In genomic region chr10:128910066-128910841, GRCm38 (mm10) we compare ENCODE assay signal across 7 mouse cellular contexts. TPM values are rescaled to one million over a fixed set of nuclear protein-coding genes. Genes with fewer than 3 reads are reported as not detected.
DNase-seq lines count a peak whose midpoint lies in the region; ATAC-seq lines count a peak whose summit lies in the region.

No protein-coding gene starts in this region.

- peak overlapping the region; percentile 92 for H3K27ac ChIP-seq in forebrain, embryonic 10.5 days
- peak overlapping the region; percentile 56; the same call in 1 of the 2 replicates for H3K27ac ChIP-seq in hindbrain, embryonic 11.5 days (ENCODE audit: low read depth, low read length)
- peak overlapping the region; percentile 96 for H3K27ac ChIP-seq in limb, embryonic 13.5 days
- no peak overlapping the region for H3K27ac ChIP-seq in midbrain, embryonic 11.5 days (ENCODE audit: low read depth, low read length)

- no peaks in the 10 kb centered on the region for H3K9me3 ChIP-seq in forebrain, embryonic 10.5 days
- H3K9me3 ChIP-seq in hindbrain, embryonic 11.5 days (ENCODE audit: control insufficient read depth, low read length) = no peaks in the 10 kb centered on the region
- no peaks in the 10 kb centered on the region for H3K9me3 ChIP-seq in limb, embryonic 13.5 days
- H3K9me3 ChIP-seq in midbrain, embryonic 11.5 days (ENCODE audit: control insufficient read depth, low read length) = no peaks in the 10 kb centered on the region

- peaks cover 32% of the 10 kb centered on the region for H3K36me3 ChIP-seq in forebrain, embryonic 10.5 days (replicated peaks)
- no peaks in the 10 kb centered on the region for H3K36me3 ChIP-seq in hindbrain, embryonic 11.5 days (ENCODE audit: control insufficient read depth, insufficient read depth, low read length)
- H3K36me3 ChIP-seq in limb, embryonic 13.5 days = peaks cover 40% of the 10 kb centered on the region
- H3K36me3 ChIP-seq in midbrain, embryonic 11.5 days (ENCODE audit: control insufficient read depth, insufficient read depth, low read length) = no peaks in the 10 kb centered on the region

- peak; percentile 15 for DNase-seq in CD4-positive helper T cell, adult 2 months (ENCODE audit: low read depth, low spot score)
- peak; percentile 85 for DNase-seq in NIH3T3 (ENCODE audit: low read depth)
- peak; percentile 53 for DNase-seq in forebrain, embryonic 10.5 days (ENCODE audit: extremely low spot score, low spot score)
- peak; percentile 57 for DNase-seq in hindbrain, embryonic 11.5 days (ENCODE audit: low spot score)
- DNase-seq in midbrain, embryonic 11.5 days (ENCODE audit: low spot score, missing footprints) = peak; percentile 92
- DNase-seq in yolk sac, embryonic 10.5 days (ENCODE audit: low spot score) = peak; percentile 55

- H3K27me3 ChIP-seq in forebrain, embryonic 10.5 days (ENCODE audit: poor library complexity, severe bottlenecking) = peaks cover 35% of the 10 kb centered on the region
- no peaks in the 10 kb centered on the region; the same call in 1 of the 2 replicates for H3K27me3 ChIP-seq in hindbrain, embryonic 11.5 days (ENCODE audit: control insufficient read depth, insufficient read depth, low read length)
- H3K27me3 ChIP-seq in limb, embryonic 13.5 days = no peaks in the 10 kb centered on the region
- 0 out of 2 replicates have a peak, but pooled peaks cover 5% of the 10 kb centered on the region for H3K27me3 ChIP-seq in midbrain, embryonic 11.5 days (ENCODE audit: control insufficient read depth, insufficient read depth, low read length)

- ATAC-seq in hindbrain, embryonic 11.5 days (ENCODE audit: low FRiP score) = peak; percentile 47
- ATAC-seq in limb, embryonic 13.5 days (ENCODE audit: low FRiP score, low read depth) = peak; percentile 29
- peak; percentile 52 for ATAC-seq in midbrain, embryonic 11.5 days (ENCODE audit: low FRiP score)

- H3K4me2 ChIP-seq in hindbrain, embryonic 11.5 days (replicated peaks; ENCODE audit: low read depth, low read length) = peak overlapping the region; percentile 78
- H3K4me2 ChIP-seq in limb, embryonic 13.5 days (replicated peaks) = peak overlapping the region; percentile 77
- peak overlapping the region; percentile 78 for H3K4me2 ChIP-seq in midbrain, embryonic 11.5 days

- peaks cover 40% of the 10 kb centered on the region for H3K4me1 ChIP-seq in forebrain, embryonic 10.5 days
- H3K4me1 ChIP-seq in hindbrain, embryonic 11.5 days (replicated peaks; ENCODE audit: control insufficient read depth, insufficient read depth, low read length) = 0 out of 2 replicates have a peak, but pooled peaks cover 2% of the 10 kb centered on the region
- peaks cover 38% of the 10 kb centered on the region for H3K4me1 ChIP-seq in limb, embryonic 13.5 days
- H3K4me1 ChIP-seq in midbrain, embryonic 11.5 days (ENCODE audit: control insufficient read depth, insufficient read depth, low read length) = peaks cover 6% of the 10 kb centered on the region

- H3K9ac ChIP-seq in hindbrain, embryonic 11.5 days (ENCODE audit: low read depth, low read length) = peak overlapping the region; percentile 86
- H3K9ac ChIP-seq in limb, embryonic 13.5 days = peak overlapping the region; percentile 100
- peak overlapping the region; percentile 85 for H3K9ac ChIP-seq in midbrain, embryonic 11.5 days (ENCODE audit: low read length)

- WGBS in forebrain, embryonic 10.5 days = 3% methylated on average over 60 of the region's 66 CpGs
- WGBS in hindbrain, embryonic 11.5 days = 2% methylated on average over 61 of the region's 66 CpGs
- under 1% methylated on average over 60 of the region's 66 CpGs for WGBS in limb, embryonic 13.5 days
- 4% methylated on average over 58 of the region's 66 CpGs for WGBS in midbrain, embryonic 11.5 days

- H3K4me3 ChIP-seq in forebrain, embryonic 10.5 days = peak overlapping the region; percentile 86
- peak overlapping the region; percentile 87 for H3K4me3 ChIP-seq in hindbrain, embryonic 11.5 days (ENCODE audit: low read depth, low read length)
- peak overlapping the region; percentile 87 for H3K4me3 ChIP-seq in limb, embryonic 13.5 days
- H3K4me3 ChIP-seq in midbrain, embryonic 11.5 days (ENCODE audit: low read depth, low read length) = peak overlapping the region; percentile 75

RNA-seq across cellular contexts. Expression of gene Cd63, which starts 9.5 kb away (rescaled TPM):
- polyA plus RNA-seq in forebrain, embryonic 10.5 days (2016; fragmentation: Nextera tagmentation; extraction: Ambion mirVana) = 179 and 184 TPM in 2 replicates
- 215 and 216 TPM in 2 replicates for polyA plus RNA-seq in hindbrain, embryonic 11.5 days (2014; fragmentation: Nextera tagmentation; extraction: Ambion mirVana)
- 820 and 839 TPM in 2 replicates for polyA plus RNA-seq in limb, embryonic 13.5 days (2015; fragmentation: Nextera tagmentation; extraction: Ambion mirVana)
- 168 and 177 TPM in 2 replicates for polyA plus RNA-seq in midbrain, embryonic 11.5 days (2014; fragmentation: Nextera tagmentation; extraction: Ambion mirVana)

RNA-seq across cellular contexts. Expression of gene Rdh5, which starts 12.4 kb away (rescaled TPM):
- 11.0 and 12.8 TPM in 2 replicates for polyA plus RNA-seq in forebrain, embryonic 10.5 days (2016; fragmentation: Nextera tagmentation; extraction: Ambion mirVana)
- polyA plus RNA-seq in hindbrain, embryonic 11.5 days (2014; fragmentation: Nextera tagmentation; extraction: Ambion mirVana) = 11.6 and 12.1 TPM in 2 replicates
- polyA plus RNA-seq in limb, embryonic 13.5 days (2015; fragmentation: Nextera tagmentation; extraction: Ambion mirVana) = 12.2 and 12.9 TPM in 2 replicates
- 11.3 TPM in 2 replicates for polyA plus RNA-seq in midbrain, embryonic 11.5 days (2014; fragmentation: Nextera tagmentation; extraction: Ambion mirVana)

RNA-seq across cellular contexts. Expression of gene Bloc1s1, which starts 13.6 kb away (rescaled TPM):
- polyA plus RNA-seq in forebrain, embryonic 10.5 days (2016; fragmentation: Nextera tagmentation; extraction: Ambion mirVana) = 166 and 178 TPM in 2 replicates
- 260 and 269 TPM in 2 replicates for polyA plus RNA-seq in hindbrain, embryonic 11.5 days (2014; fragmentation: Nextera tagmentation; extraction: Ambion mirVana)
- 225 and 240 TPM in 2 replicates for polyA plus RNA-seq in limb, embryonic 13.5 days (2015; fragmentation: Nextera tagmentation; extraction: Ambion mirVana)
- 242 and 271 TPM in 2 replicates for polyA plus RNA-seq in midbrain, embryonic 11.5 days (2014; fragmentation: Nextera tagmentation; extraction: Ambion mirVana)

RNA-seq across cellular contexts. Expression of gene Gdf11, which starts 18.7 kb away (rescaled TPM):
- polyA plus RNA-seq in forebrain, embryonic 10.5 days (2016; fragmentation: Nextera tagmentation; extraction: Ambion mirVana) = 9.7 and 10.7 TPM in 2 replicates
- polyA plus RNA-seq in hindbrain, embryonic 11.5 days (2014; fragmentation: Nextera tagmentation; extraction: Ambion mirVana) = 10.5 and 11.5 TPM in 2 replicates
- 12.5 and 13.1 TPM in 2 replicates for polyA plus RNA-seq in limb, embryonic 13.5 days (2015; fragmentation: Nextera tagmentation; extraction: Ambion mirVana)
- polyA plus RNA-seq in midbrain, embryonic 11.5 days (2014; fragmentation: Nextera tagmentation; extraction: Ambion mirVana) = 10.0 and 10.2 TPM in 2 replicates

RNA-seq across cellular contexts. Expression of gene Itga7, which starts 23.4 kb away (rescaled TPM):
- polyA plus RNA-seq in forebrain, embryonic 10.5 days (2016; fragmentation: Nextera tagmentation; extraction: Ambion mirVana) = 0.15 and 0.36 TPM in 2 replicates
- 1.7 and 3.0 TPM in 2 replicates for polyA plus RNA-seq in hindbrain, embryonic 11.5 days (2014; fragmentation: Nextera tagmentation; extraction: Ambion mirVana)
- 4.8 and 5.5 TPM in 2 replicates for polyA plus RNA-seq in limb, embryonic 13.5 days (2015; fragmentation: Nextera tagmentation; extraction: Ambion mirVana)
- 1.6 and 1.7 TPM in 2 replicates for polyA plus RNA-seq in midbrain, embryonic 11.5 days (2014; fragmentation: Nextera tagmentation; extraction: Ambion mirVana)

Comparison
In these comparisons a context has a peak if more than half of its experiments do, and no peak if none do; other contexts are left out.
1. DNase-seq: peak in every context shown above with its lines; median percentile 92 in midbrain, embryonic 11.5 days; 85 in NIH3T3; 57 in hindbrain, embryonic 11.5 days; 55 in yolk sac, embryonic 10.5 days; 53 in forebrain, embryonic 10.5 days; 15 in CD4-positive helper T cell, adult 2 months.